Mouse (Mus musculus): ENCODE data around the gene Arl13b. TPM values are rescaled to one million over a fixed set of nuclear protein-coding genes. Genes with fewer than 3 reads are reported as not detected.
A peak's percentile ranks its signal among the peaks of the same experiment; 100 is the strongest.

Gene Arl13b
- 11.4 and 11.8 TPM in 2 replicates for polyA plus RNA-seq (2015; fragmentation: Nextera tagmentation; extraction: Ambion mirVana)

- peak within 1 kb of the TSS; percentile 98 for H3K4me3 ChIP-seq (ENCODE audit: low read length)
- H3K9ac ChIP-seq (ENCODE audit: low read depth, low read length), result peak within 1 kb of the TSS; percentile 86
- peak within 1 kb of the TSS; percentile 87 for H3K4me2 ChIP-seq (ENCODE audit: low read depth, low read length)
- H3K36me3 ChIP-seq (ENCODE audit: control insufficient read depth, insufficient read depth, low read length), result no peaks in the 10 kb centered on the region
- ATAC-seq, result peak; percentile 100
- under 1% methylated on average over 52 of the region's 52 CpGs for WGBS
- no peaks in the 10 kb centered on the region for H3K9me3 ChIP-seq (ENCODE audit: control insufficient read depth, low read length)
- peaks cover 6% of the 10 kb centered on the region for H3K4me1 ChIP-seq (ENCODE audit: control insufficient read depth, insufficient read depth, low read length)
- H3K27me3 ChIP-seq (replicated peaks; ENCODE audit: control insufficient read depth, insufficient read depth, low read length), result no peaks in the 10 kb centered on the region
- H3K27ac ChIP-seq (ENCODE audit: low read length), result peak within 1 kb of the TSS; percentile 70; the same call in 1 of the 2 replicates
Measured at GRCm38 (mm10) chr16:62846498-62847312, at the start of gene Arl13b. Gene Arl13b, minus strand, starts transcription at chr16:62847040.

GRCm38 (mm10) chr16:62895824-62896223 is 49.0 kb upstream of the Arl13b start:
- ATAC-seq, result no peak

GRCm38 (mm10) chr16:62874065-62874464 is 27.2 kb upstream of the Arl13b start:
- ATAC-seq, result no peak
- 84% methylated on average over 6 of the region's 6 CpGs for WGBS
- no peak overlapping the region for H3K9ac ChIP-seq (ENCODE audit: low read depth, low read length)
- H3K4me1 ChIP-seq (ENCODE audit: control insufficient read depth, insufficient read depth, low read length), result no peaks in the 10 kb centered on the region
- no peak overlapping the region for H3K4me2 ChIP-seq (ENCODE audit: low read depth, low read length)
- H3K9me3 ChIP-seq (ENCODE audit: control insufficient read depth, low read length), result no peaks in the 10 kb centered on the region
- no peak overlapping the region for H3K27ac ChIP-seq (ENCODE audit: low read length)
- no peak overlapping the region for H3K4me3 ChIP-seq (ENCODE audit: low read length)
- H3K36me3 ChIP-seq (ENCODE audit: control insufficient read depth, insufficient read depth, low read length), result no peaks in the 10 kb centered on the region
- no peaks in the 10 kb centered on the region for H3K27me3 ChIP-seq (replicated peaks; ENCODE audit: control insufficient read depth, insufficient read depth, low read length)

More at GRCm38 (mm10) chr16:62895824-62896223, 49.0 kb upstream of the Arl13b start:
- no peaks in the 10 kb centered on the region for H3K9me3 ChIP-seq (ENCODE audit: control insufficient read depth, low read length)
- no peaks in the 10 kb centered on the region for H3K36me3 ChIP-seq (ENCODE audit: control insufficient read depth, insufficient read depth, low read length)
- H3K4me3 ChIP-seq (ENCODE audit: low read length), result no peak overlapping the region
- no peak overlapping the region for H3K27ac ChIP-seq (ENCODE audit: low read length)
- no peak overlapping the region for H3K9ac ChIP-seq (ENCODE audit: low read depth, low read length)
- 92% methylated on average over 3 of the region's 3 CpGs for WGBS
- H3K4me2 ChIP-seq (ENCODE audit: low read depth, low read length), result no peak overlapping the region
- H3K27me3 ChIP-seq (replicated peaks; ENCODE audit: control insufficient read depth, insufficient read depth, low read length), result no peaks in the 10 kb centered on the region
- no peaks in the 10 kb centered on the region for H3K4me1 ChIP-seq (ENCODE audit: control insufficient read depth, insufficient read depth, low read length)

- H3K27me3 ChIP-seq (replicated peaks; ENCODE audit: control insufficient read depth, insufficient read depth, low read length), result no peaks in the 10 kb centered on the region
- no peak overlapping the region for H3K9ac ChIP-seq (ENCODE audit: low read depth, low read length)
- H3K4me2 ChIP-seq (ENCODE audit: low read depth, low read length), result no peak overlapping the region
- H3K36me3 ChIP-seq (ENCODE audit: control insufficient read depth, insufficient read depth, low read length), result no peaks in the 10 kb centered on the region
- no peak overlapping the region for H3K27ac ChIP-seq (ENCODE audit: low read length)
- no peak for ATAC-seq
- no peak overlapping the region for H3K4me3 ChIP-seq (ENCODE audit: low read length)
- no peaks in the 10 kb centered on the region for H3K4me1 ChIP-seq (ENCODE audit: control insufficient read depth, insufficient read depth, low read length)
- no peaks in the 10 kb centered on the region for H3K9me3 ChIP-seq (ENCODE audit: control insufficient read depth, low read length)
- 45% methylated on average over 4 of the region's 4 CpGs for WGBS
Measured at GRCm38 (mm10) chr16:62873180-62873579, 26.3 kb upstream of the Arl13b start.

DNA sequence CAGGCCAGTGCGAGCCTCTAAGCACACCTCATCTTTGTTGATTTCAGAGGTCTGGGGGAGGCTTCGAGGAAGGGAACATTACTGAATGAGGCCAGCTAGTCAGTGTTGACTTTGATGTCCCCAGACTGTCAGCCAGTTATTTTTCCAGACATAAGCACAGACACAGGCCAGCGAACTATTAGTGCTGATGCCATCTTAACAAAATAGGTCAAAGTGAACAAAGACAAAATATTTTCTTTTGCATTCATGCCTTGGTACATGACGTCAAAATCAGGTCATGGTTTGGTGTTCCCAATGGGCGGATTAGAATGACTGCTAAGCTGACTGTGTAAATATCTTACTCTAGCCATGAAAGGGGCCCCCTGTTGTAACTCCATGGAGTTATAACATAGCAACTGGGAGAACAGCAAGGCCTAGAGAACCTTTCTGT is 25.9 kb upstream of the Arl13b start:
- Histone ChIP-seq H3K36me3 (ENCODE audit: control insufficient read depth, insufficient read depth, low read length) (no peaks in the 10 kb centered on the region), H3K27ac (ENCODE audit: low read length) (no peak overlapping the region), H3K9ac (ENCODE audit: low read depth, low read length) (no peak overlapping the region), H3K4me3 (ENCODE audit: low read length) (no peak overlapping the region), H3K27me3 (replicated peaks; ENCODE audit: control insufficient read depth, insufficient read depth, low read length) (no peaks in the 10 kb centered on the region), H3K4me2 (ENCODE audit: low read depth, low read length) (no peak overlapping the region), H3K9me3 (ENCODE audit: control insufficient read depth, low read length) (no peaks in the 10 kb centered on the region), H3K4me1 (ENCODE audit: control insufficient read depth, insufficient read depth, low read length) (no peaks in the 10 kb centered on the region)
- 69% methylated on average over 5 of the region's 5 CpGs for WGBS
- no peak for ATAC-seq

DNA sequence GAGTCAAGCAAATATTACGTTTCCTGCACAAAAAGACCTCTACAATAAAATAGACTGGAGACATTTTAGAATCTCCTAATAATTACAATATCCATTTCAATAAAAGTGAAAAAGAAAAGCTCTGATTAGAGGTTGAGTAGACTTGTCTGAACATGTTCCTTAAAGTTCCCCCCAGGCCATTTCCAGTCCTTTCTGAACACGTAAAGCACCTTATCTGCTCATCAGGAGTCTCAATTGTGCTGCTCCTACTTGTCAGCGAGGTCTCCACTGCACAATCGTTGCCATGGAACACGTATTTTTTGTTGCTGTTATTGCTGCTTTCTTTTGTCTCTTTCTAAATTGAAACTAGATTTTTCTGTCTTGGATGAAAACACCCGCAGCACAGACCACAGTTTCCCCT is 14.6 kb upstream of the Arl13b start:
- 78% methylated on average over 6 of the region's 6 CpGs for WGBS
- Histone ChIP-seq H3K9me3 (ENCODE audit: control insufficient read depth, low read length) (no peaks in the 10 kb centered on the region), H3K27ac (ENCODE audit: low read length) (no peak overlapping the region), H3K4me1 (ENCODE audit: control insufficient read depth, insufficient read depth, low read length) (no peaks in the 10 kb centered on the region), H3K4me2 (ENCODE audit: low read depth, low read length) (no peak overlapping the region), H3K4me3 (ENCODE audit: low read length) (no peak overlapping the region), H3K9ac (ENCODE audit: low read depth, low read length) (no peak overlapping the region), H3K27me3 (replicated peaks; ENCODE audit: control insufficient read depth, insufficient read depth, low read length) (no peaks in the 10 kb centered on the region), H3K36me3 (ENCODE audit: control insufficient read depth, insufficient read depth, low read length) (no peaks in the 10 kb centered on the region)
- ATAC-seq, result no peak

GRCm38 (mm10) chr16:62860140-62860539 is 13.3 kb upstream of the Arl13b start:
- H3K9me3 ChIP-seq (ENCODE audit: control insufficient read depth, low read length), result no peaks in the 10 kb centered on the region
- no peak overlapping the region for H3K4me3 ChIP-seq (ENCODE audit: low read length)
- no peak overlapping the region for H3K4me2 ChIP-seq (ENCODE audit: low read depth, low read length)
- no peaks in the 10 kb centered on the region for H3K27me3 ChIP-seq (replicated peaks; ENCODE audit: control insufficient read depth, insufficient read depth, low read length)
- H3K4me1 ChIP-seq (ENCODE audit: control insufficient read depth, insufficient read depth, low read length), result no peaks in the 10 kb centered on the region
- H3K9ac ChIP-seq (ENCODE audit: low read depth, low read length), result no peak overlapping the region
- H3K36me3 ChIP-seq (ENCODE audit: control insufficient read depth, insufficient read depth, low read length), result no peaks in the 10 kb centered on the region
- H3K27ac ChIP-seq (ENCODE audit: low read length), result no peak overlapping the region
- WGBS, result 65% methylated on average over 1 of the region's 1 CpGs
- ATAC-seq, result no peak

GRCm38 (mm10) chr16:62858018-62858417 is 11.2 kb upstream of the Arl13b start:
- H3K4me2 ChIP-seq (ENCODE audit: low read depth, low read length), result no peak overlapping the region
- no peak overlapping the region for H3K4me3 ChIP-seq (ENCODE audit: low read length)
- H3K9me3 ChIP-seq (ENCODE audit: control insufficient read depth, low read length), result no peaks in the 10 kb centered on the region
- H3K4me1 ChIP-seq (ENCODE audit: control insufficient read depth, insufficient read depth, low read length), result no peaks in the 10 kb centered on the region
- no peak overlapping the region for H3K9ac ChIP-seq (ENCODE audit: low read depth, low read length)
- WGBS, result 92% methylated on average over 1 of the region's 1 CpGs
- no peaks in the 10 kb centered on the region for H3K27me3 ChIP-seq (replicated peaks; ENCODE audit: control insufficient read depth, insufficient read depth, low read length)
- ATAC-seq, result no peak
- H3K27ac ChIP-seq (ENCODE audit: low read length), result no peak overlapping the region
- H3K36me3 ChIP-seq (ENCODE audit: control insufficient read depth, insufficient read depth, low read length), result no peaks in the 10 kb centered on the region

GRCm38 (mm10) chr16:62857498-62857897 is 10.7 kb upstream of the Arl13b start:
- WGBS, result 90% methylated on average over 2 of the region's 2 CpGs
- H3K9me3 ChIP-seq (ENCODE audit: control insufficient read depth, low read length), result no peaks in the 10 kb centered on the region

More at GRCm38 (mm10) chr16:62857498-62857897, 10.7 kb upstream of the Arl13b start:
- H3K9ac ChIP-seq (ENCODE audit: low read depth, low read length), result no peak overlapping the region
- no peaks in the 10 kb centered on the region for H3K27me3 ChIP-seq (replicated peaks; ENCODE audit: control insufficient read depth, insufficient read depth, low read length)
- no peaks in the 10 kb centered on the region for H3K36me3 ChIP-seq (ENCODE audit: control insufficient read depth, insufficient read depth, low read length)
- H3K4me3 ChIP-seq (ENCODE audit: low read length), result no peak overlapping the region
- H3K4me1 ChIP-seq (ENCODE audit: control insufficient read depth, insufficient read depth, low read length), result no peaks in the 10 kb centered on the region
- no peak overlapping the region for H3K4me2 ChIP-seq (ENCODE audit: low read depth, low read length)
- no peak for ATAC-seq
- no peak overlapping the region for H3K27ac ChIP-seq (ENCODE audit: low read length)

Data from intestine, embryonic 16.5 days (tissue).